Mouse (Mus musculus): ENCODE measurements at regions not wholly inside any gene's neighbourhood (a gene's known extent, or its start where the extent isn't known, plus 50 kb on each side); places are given as distances from the start of the nearest gene placed in this dataset.

- DNase-seq (ENCODE audit: low spot score) = no peak
Measured at GRCm38 (mm10) chr10:118711529-118711928, 158.5 kb downstream of the Dyrk2 start.

- DNase-seq (ENCODE audit: low spot score) = peak; percentile 19
Measured at GRCm38 (mm10) chr10:118711951-118712350, 158.1 kb downstream of the Dyrk2 start.

- no peak for DNase-seq (ENCODE audit: low spot score)
Measured at GRCm38 (mm10) chr10:118712951-118713350, 157.1 kb downstream of the Dyrk2 start.

- no peak for DNase-seq (ENCODE audit: low spot score)
Measured at GRCm38 (mm10) chr10:118714179-118714581, 155.8 kb downstream of the Dyrk2 start.

- DNase-seq (ENCODE audit: low spot score) = no peak
Measured at GRCm38 (mm10) chr10:118714595-118714994, 155.4 kb downstream of the Dyrk2 start.

- DNase-seq (ENCODE audit: low spot score) = no peak
Measured at GRCm38 (mm10) chr10:118720630-118721029, 149.4 kb downstream of the Dyrk2 start.

GRCm38 (mm10) chr10:118722132-118722551, 147.9 kb downstream of the Dyrk2 start:
- DNase-seq (ENCODE audit: low spot score) = peak; percentile 33

GRCm38 (mm10) chr10:118722671-118723070, 147.3 kb downstream of the Dyrk2 start:
- DNase-seq (ENCODE audit: low spot score) = no peak

- no peak for DNase-seq (ENCODE audit: low spot score)
Measured at GRCm38 (mm10) chr10:118736093-118736492, 133.9 kb downstream of the Dyrk2 start.

- no peak for DNase-seq (ENCODE audit: low spot score)
Measured at GRCm38 (mm10) chr10:118737064-118737463, 132.9 kb downstream of the Dyrk2 start.

GRCm38 (mm10) chr10:118739849-118740481, 130.0 kb downstream of the Dyrk2 start:
- DNase-seq (ENCODE audit: low spot score) = no peak

- no peak for DNase-seq (ENCODE audit: low spot score)
Measured at GRCm38 (mm10) chr10:118743831-118744230, 126.2 kb downstream of the Dyrk2 start.

GRCm38 (mm10) chr10:118746719-118747395, 123.2 kb downstream of the Dyrk2 start:
- DNase-seq (ENCODE audit: low spot score) = peak; percentile 27

- DNase-seq (ENCODE audit: low spot score) = no peak
Measured at GRCm38 (mm10) chr10:118749039-118749438, 121.0 kb downstream of the Dyrk2 start.

- no peak for DNase-seq (ENCODE audit: low spot score)
Measured at GRCm38 (mm10) chr10:118749756-118750155, 120.3 kb downstream of the Dyrk2 start.

- no peak for DNase-seq (ENCODE audit: low spot score)
Measured at GRCm38 (mm10) chr10:118751110-118751509, 118.9 kb downstream of the Dyrk2 start.

- no peak for DNase-seq (ENCODE audit: low spot score)
Measured at GRCm38 (mm10) chr10:118753061-118753775, 116.8 kb downstream of the Dyrk2 start.

- DNase-seq (ENCODE audit: low spot score) = no peak
Measured at GRCm38 (mm10) chr10:118754791-118755190, 115.2 kb downstream of the Dyrk2 start.

- DNase-seq (ENCODE audit: low spot score) = peak; percentile 75
Measured at GRCm38 (mm10) chr10:118758825-118759471, 111.1 kb downstream of the Dyrk2 start.

GRCm38 (mm10) chr10:118760441-118760840, 109.6 kb downstream of the Dyrk2 start:
- no peak for DNase-seq (ENCODE audit: low spot score)

- DNase-seq (ENCODE audit: low spot score) = peak; percentile 32
Measured at GRCm38 (mm10) chr10:118761101-118761868, 108.7 kb downstream of the Dyrk2 start.
